In the genomic region with DNA sequence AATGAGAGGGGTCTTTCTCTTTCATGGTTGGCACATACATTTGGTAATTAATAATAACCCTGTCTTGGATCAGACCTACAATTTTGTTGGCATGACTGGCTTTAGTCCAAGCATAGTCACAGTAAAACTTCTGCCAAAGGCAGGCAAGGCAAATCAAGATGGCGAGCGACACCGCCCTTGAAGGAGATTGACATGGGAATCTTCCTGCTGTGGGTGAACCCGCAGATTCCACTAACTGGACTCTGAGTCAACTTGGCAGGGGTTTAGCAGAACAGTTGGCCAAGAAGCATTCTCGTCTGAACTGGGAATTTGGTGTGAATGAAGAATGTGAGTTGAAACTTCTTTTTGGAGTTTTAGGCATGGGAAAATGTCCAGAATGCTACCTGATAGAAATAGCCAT, we compare ENCODE assay signal across 28 mouse cellular contexts. TPM values are rescaled to one million over a fixed set of nuclear protein-coding genes. Genes with fewer than 3 reads are reported as not detected.
"Had no signal": no experiment of that assay in that cellular context is flagged by ENCODE, and none has a peak within 500 bp of the region (broad histone marks: within the 10 kb centered on the region; RNA-seq: fewer than 3 reads in every experiment).

No protein-coding gene starts in this region.

- H3K9ac ChIP-seq: lung, embryonic 14.5 days; midbrain, embryonic 12.5 days; neural tube, embryonic 13.5 days; neural tube, embryonic 15.5 days; stomach, embryonic 15.5 days had no signal

- H3K9me3 ChIP-seq: midbrain, embryonic 10.5 days; midbrain, embryonic 12.5 days; neural tube, embryonic 13.5 days; neural tube, embryonic 15.5 days; stomach, embryonic 15.5 days had no signal

- ATAC-seq: midbrain, embryonic 16.5 days had no signal

- H3K36me3 ChIP-seq: midbrain, embryonic 10.5 days; midbrain, embryonic 12.5 days; neural tube, embryonic 15.5 days; stomach, embryonic 15.5 days had no signal

- H3K27me3 ChIP-seq: stomach, embryonic 15.5 days had no signal

- H3K4me2 ChIP-seq: lung, embryonic 14.5 days; midbrain, embryonic 12.5 days; neural tube, embryonic 13.5 days; neural tube, embryonic 15.5 days; stomach, embryonic 15.5 days had no signal

- H3K4me1 ChIP-seq: midbrain, embryonic 10.5 days; neural tube, embryonic 13.5 days; neural tube, embryonic 15.5 days; stomach, embryonic 15.5 days had no signal

- H3K27ac ChIP-seq: midbrain, embryonic 10.5 days; midbrain, embryonic 12.5 days; neural tube, embryonic 13.5 days; neural tube, embryonic 15.5 days; stomach, embryonic 15.5 days; stomach, postnatal 0 days had no signal

- H3K4me3 ChIP-seq: midbrain, embryonic 10.5 days; midbrain, embryonic 12.5 days; myocyte; neural tube, embryonic 13.5 days; neural tube, embryonic 15.5 days; stomach, embryonic 15.5 days had no signal

- DNase-seq: lung, adult 18-20 months; lung, embryonic 14.5 days; lung, postnatal 10 days; lung, postnatal 4 days; midbrain, embryonic 14.5 days; retina, postnatal 1 day; right cerebral cortex, adult 18-20 months; right cerebral cortex, postnatal 25 days; right cerebral cortex, postnatal 4 days; thymus, adult 2 months; thymus, postnatal 25 days; thymus, postnatal 4 days had no signal

RNA-seq across cellular contexts. Expression of a gene that starts 52.1 kb away (rescaled TPM):
- total RNA-seq: megakaryocyte, adult 5-6 weeks; megakaryocyte-erythroid progenitor cell, adult 5-6 weeks had no signal
- polyA plus RNA-seq: lung, embryonic 14.5 days; lung, embryonic 16.5 days; myocyte; neural tube, embryonic 11.5 days; neural tube, embryonic 13.5 days; neural tube, embryonic 15.5 days; small intestine, adult 2 months; spleen, adult 2 months; stomach, embryonic 15.5 days; stomach, postnatal 0 days; testis, adult 2 months; urinary bladder, adult 2 months had no signal
